Comparison of ENCODE assay signal across 15 mouse cellular contexts in genomic region chr10:121445808-121446207, GRCm38 (mm10).
"Had no signal": no experiment of that assay in that cellular context is flagged by ENCODE, and none has a peak within 500 bp of the region (broad histone marks: within the 10 kb centered on the region; RNA-seq: fewer than 3 reads in every experiment).

No protein-coding gene starts in this region.

- DNase-seq: kidney, adult 9 months; kidney, postnatal 10 days; kidney, postnatal 4 days; left cerebral cortex, postnatal 4 days; right cerebral cortex, postnatal 14 days; thymus, adult 2 months; thymus, postnatal 25 days had no signal

- H3K4me3 ChIP-seq: layer of hippocampus, adult 2 months; limb, embryonic 13.5 days; lung, embryonic 15.5 days; midbrain, embryonic 12.5 days had no signal

- H3K36me3 ChIP-seq: limb, embryonic 13.5 days; lung, embryonic 15.5 days; midbrain, embryonic 12.5 days had no signal

- H3K27ac ChIP-seq: layer of hippocampus, adult 2 months; limb, embryonic 13.5 days; liver, embryonic 14.5 days; lung, embryonic 15.5 days; midbrain, embryonic 12.5 days had no signal

- H3K4me2 ChIP-seq: limb, embryonic 13.5 days; lung, embryonic 15.5 days; midbrain, embryonic 12.5 days had no signal

- ATAC-seq: inflammation-experienced regulatory T-cells, adult 6 months; intestine, postnatal 0 days; midbrain, embryonic 16.5 days had no signal

- H3K27me3 ChIP-seq: limb, embryonic 13.5 days; lung, embryonic 15.5 days; midbrain, embryonic 12.5 days had no signal

- H3K9ac ChIP-seq: limb, embryonic 13.5 days; liver, embryonic 14.5 days; lung, embryonic 15.5 days; midbrain, embryonic 12.5 days had no signal

- H3K9me3 ChIP-seq: limb, embryonic 13.5 days; lung, embryonic 15.5 days; midbrain, embryonic 12.5 days had no signal
